Mouse (Mus musculus) hindbrain, embryonic 11.5 days (tissue): Measurements from ENCODE around the gene Clk3. TPM values are rescaled to one million over a fixed set of nuclear protein-coding genes. Genes with fewer than 3 reads are reported as not detected.

Experiments
- ATAC-seq: fragments of 200-750 bp; cut with Nextera tagmentation; 2 replicates; pipeline ENCODE4 v1.8.0; 2017; ENCODE audit warnings: mild to moderate bottlenecking, moderate TSS enrichment, moderate library complexity; ENCODE audit not compliant: low FRiP score
- DNase-seq: peaks from one replicate; pipeline ENCODE4 v3.0.0-alpha.2; 2015; ENCODE audit warnings: low spot score
- H3K27ac ChIP-seq: fragments of 300-500 bp; sonication (generic); 2 replicates; pipeline ENCODE4 v1.5.1; 2014; ENCODE audit warnings: mild to moderate bottlenecking, low read depth, low read length
- H3K27me3 ChIP-seq: fragments of 300-500 bp; sonication (generic); 2 replicates; pipeline ENCODE4 v1.6.1; 2014; ENCODE audit warnings: mild to moderate bottlenecking, low read length, moderate library complexity, mixed read lengths; ENCODE audit not compliant: control insufficient read depth, insufficient read depth
- H3K36me3 ChIP-seq: fragments of 300-500 bp; sonication (generic); 2 replicates; pipeline ENCODE4 v1.6.1; 2014; ENCODE audit warnings: mild to moderate bottlenecking, low read length, moderate library complexity, mixed read lengths; ENCODE audit not compliant: control insufficient read depth, insufficient read depth
- H3K4me1 ChIP-seq: fragments of 300-500 bp; sonication (generic); replicated peaks from 2 replicates; pipeline ENCODE4 v1.6.1; 2014; ENCODE audit warnings: low read length, mixed read lengths; ENCODE audit not compliant: control insufficient read depth, insufficient read depth
- H3K4me2 ChIP-seq: fragments of 300-500 bp; sonication (generic); replicated peaks from 2 replicates; pipeline ENCODE4 v1.6.1; 2014; ENCODE audit warnings: mild to moderate bottlenecking, low read depth, low read length
- H3K4me3 ChIP-seq: fragments of 300-500 bp; sonication (generic); 2 replicates; pipeline ENCODE4 v1.5.1; 2014; ENCODE audit warnings: low read depth, low read length
- H3K9ac ChIP-seq: fragments of 300-500 bp; sonication (generic); 2 replicates; pipeline ENCODE4 v1.6.1; 2014; ENCODE audit warnings: low read depth, low read length
- H3K9me3 ChIP-seq: fragments of 300-500 bp; sonication (generic); 2 replicates; pipeline ENCODE4 v1.6.1; 2016; ENCODE audit warnings: low read length; ENCODE audit not compliant: control insufficient read depth
- WGBS: fragments of 180-500 bp; shearing (Covaris S2); extraction: QIAGEN DNeasy Blood & Tissue Kit; methylation state at CpG from one replicate; pipeline ENCODE4 v1.1.7; 2014; 5-methylcytosine and 5-hydroxymethylcytosine counted together
- polyA plus RNA-seq: library from polyadenylated mRNA; unstranded; fragments of >200 nt; fragmentation: Nextera tagmentation; extraction: Ambion mirVana; gene quantifications from 2 replicates; pipeline ENCODE4 v1.2.1, GENCODE M21; 2014

Gene Clk3
- 83.8 and 91.4 TPM in 2 replicates for polyA plus RNA-seq

DNA sequence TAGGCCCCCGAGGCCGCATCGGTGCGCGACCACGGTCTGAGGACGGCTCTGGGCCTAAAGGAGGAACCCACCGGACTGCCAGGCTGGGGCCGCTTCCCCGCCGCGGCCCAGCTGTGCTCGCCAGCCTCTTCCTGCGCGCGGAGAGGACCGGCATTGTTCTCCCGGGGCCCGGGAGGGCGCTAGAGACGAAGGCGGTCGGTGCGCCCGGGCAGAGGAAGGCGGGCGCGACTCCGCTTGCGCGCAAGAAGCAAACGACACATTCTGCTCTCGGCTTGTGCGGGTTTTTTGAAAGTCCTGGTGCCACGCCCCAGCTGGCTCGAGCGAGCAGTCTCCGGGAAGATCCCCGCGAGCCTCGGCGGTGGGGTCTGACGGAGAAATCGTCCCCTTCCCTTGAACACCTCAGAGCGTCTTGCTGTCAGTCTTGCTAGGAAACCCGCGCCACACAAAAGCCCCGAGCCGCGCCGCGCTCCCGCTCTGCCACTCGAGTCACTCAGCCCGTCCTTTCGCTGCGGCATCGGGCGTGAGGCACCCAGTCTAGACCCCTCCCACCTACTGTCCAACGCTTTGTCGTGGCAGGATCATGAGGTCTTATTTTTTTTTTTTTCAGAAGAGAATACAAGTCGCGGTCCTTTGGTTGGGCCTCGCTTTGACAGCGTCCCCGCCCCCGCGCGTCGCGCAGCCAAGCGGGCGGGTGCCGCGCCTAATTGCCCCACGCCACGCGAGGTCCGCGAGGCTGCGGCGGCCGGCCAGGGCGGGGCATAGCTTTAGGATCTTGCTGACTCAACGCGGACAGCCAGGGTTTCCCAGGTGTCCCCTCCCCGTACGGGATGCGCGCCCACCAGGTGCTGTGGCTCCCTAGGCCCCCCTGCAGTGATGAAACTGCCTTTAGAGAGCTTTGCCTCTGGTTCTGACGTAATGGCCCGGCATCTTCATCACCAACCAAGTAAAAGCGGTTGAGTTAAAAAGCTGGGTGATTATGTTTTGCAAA, at the start of gene Clk3:
TSS of gene Clk3 (minus strand) at position 497 of the 988 bp plus-strand sequence.
- no peaks in the 10 kb centered on the region for H3K9me3 ChIP-seq
- peak within 1 kb of the TSS; percentile 99 for H3K9ac ChIP-seq
- H3K27ac ChIP-seq, result peak within 1 kb of the TSS; percentile 98
- H3K4me2 ChIP-seq, result peak within 1 kb of the TSS; percentile 97
- no peaks in the 10 kb centered on the region for H3K27me3 ChIP-seq
- peak; percentile 41 for ATAC-seq
- no peaks in the 10 kb centered on the region; the same call in 1 of the 2 replicates for H3K36me3 ChIP-seq
- WGBS, result under 1% methylated on average over 89 of the region's 93 CpGs
- H3K4me1 ChIP-seq, result peaks cover 20% of the 10 kb centered on the region
- H3K4me3 ChIP-seq, result peak within 1 kb of the TSS; percentile 63
- DNase-seq, result no peak

DNA sequence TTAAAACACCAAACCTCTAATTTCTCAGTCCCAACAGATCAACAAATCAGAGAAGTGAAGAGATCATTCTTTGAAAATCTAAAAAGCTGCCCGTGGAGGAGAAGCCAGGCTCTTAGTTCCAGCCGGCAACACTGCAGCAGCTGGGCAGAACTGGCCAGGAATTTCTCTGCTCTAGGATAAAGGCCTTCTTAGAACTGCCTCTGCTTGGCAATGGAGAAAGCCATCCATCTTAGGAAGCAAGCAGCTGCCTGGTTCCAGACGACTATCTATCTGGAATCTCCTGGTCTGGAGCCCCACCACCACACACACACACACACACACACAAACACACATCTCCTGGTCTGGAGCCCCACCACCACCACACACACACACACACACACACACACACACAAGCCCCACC, 49.2 kb upstream of the Clk3 start:
- no peak overlapping the region for H3K4me2 ChIP-seq
- no peak overlapping the region for H3K4me3 ChIP-seq
- H3K4me1 ChIP-seq, result peaks cover 5% of the 10 kb centered on the region
- H3K36me3 ChIP-seq, result no peaks in the 10 kb centered on the region
- ATAC-seq (no peak), DNase-seq (peak; percentile 4)
- H3K9me3 ChIP-seq, result no peaks in the 10 kb centered on the region
- H3K27ac ChIP-seq, result no peak overlapping the region
- 26% methylated on average over 3 of the region's 3 CpGs for WGBS
- H3K9ac ChIP-seq, result no peak overlapping the region
- no peaks in the 10 kb centered on the region for H3K27me3 ChIP-seq

DNA sequence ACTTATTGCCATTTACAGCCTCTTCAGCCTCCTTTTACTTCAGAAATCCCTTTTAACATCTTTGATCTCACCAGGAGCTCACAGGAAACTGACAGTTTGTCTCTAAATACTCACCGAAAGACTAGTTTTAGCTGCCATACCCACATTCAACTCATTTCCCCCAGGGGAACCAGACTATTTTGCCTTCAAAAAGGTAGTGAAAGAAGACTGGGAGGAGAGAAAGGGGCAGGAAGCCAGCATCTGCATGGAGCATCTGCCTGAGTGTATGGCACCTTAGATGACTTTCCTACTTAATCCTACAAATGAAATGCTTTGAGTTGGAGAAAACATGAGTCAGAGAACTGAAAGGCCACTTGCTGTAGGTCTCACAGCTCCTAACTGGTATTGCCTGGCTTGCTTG, 48.4 kb upstream of the Clk3 start:
- H3K4me3 ChIP-seq, result no peak overlapping the region
- no peak overlapping the region for H3K9ac ChIP-seq
- no peak overlapping the region for H3K27ac ChIP-seq
- ATAC-seq (no peak), DNase-seq (peak; percentile 4)
- no peak overlapping the region for H3K4me2 ChIP-seq
- H3K27me3 ChIP-seq, result no peaks in the 10 kb centered on the region
- 15% methylated on average over 1 of the region's 1 CpGs for WGBS
- peaks cover 5% of the 10 kb centered on the region for H3K4me1 ChIP-seq
- H3K36me3 ChIP-seq, result no peaks in the 10 kb centered on the region
- H3K9me3 ChIP-seq, result no peaks in the 10 kb centered on the region

DNA sequence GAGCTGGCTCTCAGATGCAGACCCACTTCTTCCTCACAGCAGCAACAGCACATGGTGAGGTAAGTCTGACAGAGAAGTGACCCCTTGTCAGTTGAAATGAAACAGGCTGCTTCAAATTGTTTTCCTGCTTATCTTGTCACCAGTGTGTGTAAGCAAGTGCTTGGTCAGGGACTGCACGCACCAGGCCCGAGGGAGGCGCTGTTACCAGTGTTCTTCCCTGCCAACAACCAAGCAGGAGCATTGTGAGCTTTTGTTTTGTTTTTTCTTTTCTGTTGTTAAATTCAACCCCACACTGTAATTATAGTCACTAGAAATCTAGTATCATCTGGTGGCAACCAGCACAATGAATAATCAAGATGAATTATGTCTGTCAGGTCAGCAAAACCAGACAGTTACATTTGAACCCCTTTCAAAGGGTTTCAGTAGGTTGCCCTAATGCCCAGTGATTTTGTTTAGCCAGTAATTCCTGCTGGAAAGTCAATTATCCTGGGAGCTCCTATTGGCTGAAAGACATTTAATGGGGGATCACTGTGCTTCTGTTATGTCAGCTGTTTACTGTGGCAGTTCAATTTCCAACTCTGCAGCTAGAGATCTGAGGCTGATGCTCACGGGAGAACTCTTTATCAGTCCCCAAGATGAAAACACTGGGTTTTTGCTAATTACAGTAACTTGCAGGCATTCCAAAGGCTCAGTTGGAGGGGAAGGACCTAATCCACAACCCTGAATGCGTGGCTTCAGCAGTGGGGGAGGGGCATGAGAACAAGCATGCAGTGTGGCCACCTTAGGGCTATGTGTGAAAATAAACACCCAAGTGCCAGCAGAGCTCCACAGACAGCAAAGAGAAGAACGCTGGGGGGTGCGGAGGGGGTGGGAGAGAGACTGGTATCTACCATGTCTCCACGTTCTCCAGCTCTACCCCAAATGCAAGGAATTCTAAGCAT, 46.4 kb upstream of the Clk3 start:
- Histone ChIP-seq H3K36me3 (no peaks in the 10 kb centered on the region), H3K27me3 (no peaks in the 10 kb centered on the region), H3K4me3 (no peak overlapping the region), H3K4me2 (no peak overlapping the region), H3K9ac (no peak overlapping the region), H3K9me3 (no peaks in the 10 kb centered on the region), H3K4me1 (peaks cover 3% of the 10 kb centered on the region), H3K27ac (peak overlapping the region; percentile 61; the same call in 1 of the 2 replicates)
- 36% methylated on average over 8 of the region's 8 CpGs for WGBS
- DNase-seq (peak; percentile 31), ATAC-seq (no peak)

DNA sequence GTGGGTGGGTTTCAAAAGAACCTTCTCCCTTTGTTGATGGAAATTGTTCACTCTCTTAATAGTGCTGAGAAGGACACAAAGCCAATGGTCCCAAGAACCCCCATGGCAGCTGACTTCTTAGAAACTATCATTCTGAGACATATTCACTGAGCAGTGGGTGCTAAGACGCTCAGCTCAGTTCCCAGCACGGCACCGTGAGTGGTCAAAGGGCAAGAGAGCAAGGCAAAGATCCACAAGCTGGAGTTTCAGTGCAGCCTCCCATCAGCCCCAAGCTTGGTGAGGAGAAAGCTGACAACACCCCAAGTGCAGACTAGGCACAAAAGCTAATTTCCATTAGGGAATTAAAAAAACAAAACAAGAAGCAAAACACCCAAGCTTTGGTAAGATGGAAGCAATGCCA, 45.0 kb upstream of the Clk3 start:
- no peaks in the 10 kb centered on the region for H3K27me3 ChIP-seq
- no peaks in the 10 kb centered on the region for H3K36me3 ChIP-seq
- peaks cover 7% of the 10 kb centered on the region for H3K4me1 ChIP-seq
- WGBS, result 56% methylated on average over 3 of the region's 3 CpGs
- H3K9me3 ChIP-seq, result no peaks in the 10 kb centered on the region
- DNase-seq (no peak), ATAC-seq (no peak)
- H3K4me3 ChIP-seq, result no peak overlapping the region
- H3K4me2 ChIP-seq, result no peak overlapping the region
- no peak overlapping the region for H3K9ac ChIP-seq
- H3K27ac ChIP-seq, result no peak overlapping the region

DNA sequence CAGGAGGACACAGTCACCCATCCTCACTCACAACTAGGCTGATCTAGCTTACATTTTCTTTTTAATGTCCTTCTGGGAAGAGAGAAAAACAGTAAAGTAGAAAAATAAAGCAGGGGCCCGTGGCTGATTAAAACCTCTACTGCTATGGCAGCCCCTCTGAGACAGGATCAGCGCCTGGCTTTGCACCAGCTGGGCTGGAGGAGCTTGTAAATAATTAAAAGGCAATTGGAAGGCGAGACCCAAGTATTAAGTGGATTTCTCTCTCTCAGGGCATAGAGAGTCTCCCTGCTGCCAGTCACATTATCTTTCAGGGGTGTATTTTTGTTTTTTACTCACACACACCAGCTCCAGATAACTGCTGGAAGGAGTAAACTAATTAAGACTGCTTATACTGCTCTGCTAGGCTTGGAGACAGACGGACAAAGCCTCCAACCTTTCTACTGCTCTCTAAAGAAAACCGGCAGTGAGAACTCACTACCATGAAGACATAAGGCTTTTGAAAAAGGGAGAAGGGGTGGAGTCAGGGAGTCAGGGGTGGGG, 43.2 kb upstream of the Clk3 start:
- Histone ChIP-seq H3K4me1 (peaks cover 7% of the 10 kb centered on the region), H3K27ac (0 out of 2 replicates have a peak overlapping the region, but pooled peaks have one; percentile 30), H3K36me3 (no peaks in the 10 kb centered on the region), H3K4me2 (no peak overlapping the region), H3K9ac (no peak overlapping the region), H3K9me3 (no peaks in the 10 kb centered on the region), H3K27me3 (no peaks in the 10 kb centered on the region), H3K4me3 (no peak overlapping the region)
- 41% methylated on average over 5 of the region's 5 CpGs for WGBS
- DNase-seq (no peak), ATAC-seq (no peak)

DNA sequence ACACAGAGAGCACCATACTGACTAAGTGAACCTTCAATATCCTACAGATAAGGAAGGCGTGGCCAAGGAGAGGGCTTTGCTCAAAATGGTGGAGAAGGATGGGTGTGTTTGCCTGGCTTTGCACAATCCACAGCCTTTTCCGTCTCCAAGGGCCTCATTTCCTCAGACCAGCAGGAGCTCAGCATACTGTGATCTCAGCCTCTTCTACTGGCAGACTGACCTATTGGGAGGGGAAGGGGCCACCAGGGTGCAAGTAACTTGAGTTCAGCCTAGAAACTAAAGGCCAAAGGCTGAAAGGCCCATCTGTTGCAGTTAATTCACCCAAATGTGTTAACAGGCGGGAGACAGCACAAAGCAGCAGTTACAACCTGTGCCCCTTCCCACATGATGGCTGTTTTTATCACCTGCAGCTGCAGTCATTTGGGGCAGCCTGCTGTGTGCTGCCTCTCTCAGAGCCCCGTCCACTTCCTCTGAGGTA, 41.6 kb upstream of the Clk3 start:
- DNase-seq, result peak; percentile 22
- no peaks in the 10 kb centered on the region for H3K36me3 ChIP-seq
- no peak overlapping the region for H3K27ac ChIP-seq
- WGBS, result 55% methylated on average over 4 of the region's 4 CpGs
- no peak for ATAC-seq
- H3K4me3 ChIP-seq, result no peak overlapping the region
- H3K27me3 ChIP-seq, result no peaks in the 10 kb centered on the region
- no peak overlapping the region for H3K9ac ChIP-seq
- no peak overlapping the region for H3K4me2 ChIP-seq
- H3K4me1 ChIP-seq, result peaks cover 11% of the 10 kb centered on the region
- H3K9me3 ChIP-seq, result no peaks in the 10 kb centered on the region

DNA sequence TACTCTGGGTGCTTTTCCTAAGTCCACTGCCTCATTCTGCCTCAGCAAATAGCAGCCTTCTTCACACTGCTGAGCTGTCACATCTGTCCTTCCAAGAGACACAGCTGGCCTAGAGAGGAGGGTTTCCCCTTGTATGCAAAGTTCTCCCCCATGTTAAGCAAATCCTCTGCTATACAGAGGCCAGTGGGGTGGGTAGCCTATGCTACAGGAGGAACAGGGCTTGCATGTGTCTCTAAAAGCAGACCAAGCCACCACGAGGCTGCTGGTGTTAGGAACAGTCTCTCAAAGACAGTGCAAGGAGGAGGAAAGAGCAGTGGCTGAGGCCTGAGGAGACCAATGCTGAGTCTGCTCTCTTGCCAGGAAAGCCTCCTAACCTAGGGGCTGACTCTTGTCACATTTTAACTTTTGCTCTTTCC, 40.4 kb upstream of the Clk3 start:
- 25% methylated on average over 1 of the region's 1 CpGs for WGBS
- no peaks in the 10 kb centered on the region for H3K9me3 ChIP-seq
- no peaks in the 10 kb centered on the region for H3K27me3 ChIP-seq
- no peak overlapping the region for H3K9ac ChIP-seq
- H3K36me3 ChIP-seq, result no peaks in the 10 kb centered on the region
- ATAC-seq (no peak), DNase-seq (no peak)
- no peak overlapping the region for H3K27ac ChIP-seq
- no peak overlapping the region for H3K4me3 ChIP-seq
- H3K4me1 ChIP-seq, result peaks cover 8% of the 10 kb centered on the region; the same call in 1 of the 2 replicates
- H3K4me2 ChIP-seq, result no peak overlapping the region
